Mouse (Mus musculus) heart, postnatal 14 days (tissue): ENCODE results near the gene Clrn3. TPM values are rescaled to one million over a fixed set of nuclear protein-coding genes. Genes with fewer than 3 reads are reported as not detected.
A peak's percentile ranks its signal among the peaks of the same experiment; 100 is the strongest.

Experiments
- DNase-seq, 2 experiments: peaks; one replicate each; pipeline ENCODE4 v3.0.0; 2021 to 2022
- intact Hi-C: fragments of 180-260 bp; cut with DNase I; formaldehyde crosslinking; loops from one replicate; pipeline ENCODE4 v1.15.1; 2025
- total RNA-seq, 2 experiments: library from RNA; stranded (reverse); gene quantifications; 2 replicates each; pipeline ENCODE4 v1.2.3; 2021

The Clrn3 gene
- total RNA-seq, 2 experiments from 2014 or later: not detected

- peak in 1 of 2 experiments; percentile 7 for DNase-seq
- intact Hi-C loops: loop anchor here (10.0 kb wide), 1 partner anchor 239 kb away; no protein-coding TSS in a partner anchor
Observed at GRCm38 (mm10) chr7:135495303-135495702, 33.2 kb downstream of the Clrn3 start.

- DNase-seq: no peak
- intact Hi-C loops: loop anchor here (10.0 kb wide), 1 partner anchor 244 kb away; no protein-coding TSS in a partner anchor
Observed at GRCm38 (mm10) chr7:135490500-135490886, 38.0 kb downstream of the Clrn3 start.

- DNase-seq: no peak
- intact Hi-C loops: loop anchor here (5.0 to 10.0 kb wide), 3 partner anchors 137 to 1685 kb away; no protein-coding TSS in a partner anchor
Observed at GRCm38 (mm10) chr7:135489724-135490499, 38.5 kb downstream of the Clrn3 start.

GRCm38 (mm10) chr7:135488214-135488810 is 40.1 kb downstream of the Clrn3 start:
- peak in 1 of 2 experiments; percentile 18 for DNase-seq
- intact Hi-C loops: loop anchor here (5.0 to 10.0 kb wide), 2 partner anchors 139 to 1684 kb away; no protein-coding TSS in a partner anchor

- peak; percentile 68 to 83 for DNase-seq
- intact Hi-C loops: loop anchor here (1.0 to 10.0 kb wide), 3 partner anchors 84 to 1683 kb away; no protein-coding TSS in a partner anchor
Observed at GRCm38 (mm10) chr7:135487423-135487822, 41.0 kb downstream of the Clrn3 start.

GRCm38 (mm10) chr7:135486645-135487382 is 41.6 kb downstream of the Clrn3 start:
- intact Hi-C loops: loop anchor here (1.0 to 10.0 kb wide), 3 partner anchors 84 to 1682 kb away; no protein-coding TSS in a partner anchor
- no peak for DNase-seq

- peak; percentile 11 to 33 for DNase-seq
- intact Hi-C loops: loop anchor here (5.0 to 10.0 kb wide), 2 partner anchors 141 to 1681 kb away; no protein-coding TSS in a partner anchor
Observed at GRCm38 (mm10) chr7:135485796-135486410, 42.6 kb downstream of the Clrn3 start.

GRCm38 (mm10) chr7:135485116-135485795 is 43.2 kb downstream of the Clrn3 start:
- intact Hi-C loops: loop anchor here (5.0 to 10.0 kb wide), 2 partner anchors 142 to 1680 kb away; no protein-coding TSS in a partner anchor
- DNase-seq: no peak

GRCm38 (mm10) chr7:135484341-135484740 is 44.1 kb downstream of the Clrn3 start:
- no peak for DNase-seq
- intact Hi-C loops: loop anchor here (10.0 kb wide), 1 partner anchor 1680 kb away; no protein-coding TSS in a partner anchor

- intact Hi-C loops: loop anchor here (10.0 kb wide), 1 partner anchor 1679 kb away; no protein-coding TSS in a partner anchor
- DNase-seq: no peak
Observed at GRCm38 (mm10) chr7:135483751-135484150, 44.7 kb downstream of the Clrn3 start.

GRCm38 (mm10) chr7:135481150-135481549 is 47.3 kb downstream of the Clrn3 start:
- intact Hi-C loops: loop anchor here (10.0 kb wide), 1 partner anchor 1676 kb away; no protein-coding TSS in a partner anchor

GRCm38 (mm10) chr7:135479912-135480311 is 48.5 kb downstream of the Clrn3 start:
- intact Hi-C loops: loop anchor here (10.0 kb wide), 1 partner anchor 1675 kb away; no protein-coding TSS in a partner anchor
- DNase-seq: no peak

More at GRCm38 (mm10) chr7:135481150-135481549, 47.3 kb downstream of the Clrn3 start:
- no peak for DNase-seq

- intact Hi-C loops: no loop called here
- peak in 1 of 2 experiments; percentile 5 for DNase-seq
Observed at GRCm38 (mm10) chr7:135479322-135479880, 49.1 kb downstream of the Clrn3 start.

GRCm38 (mm10) chr7:135477256-135477655 is 51.2 kb downstream of the Clrn3 start:
- DNase-seq: no peak
- intact Hi-C loops: no loop called here

GRCm38 (mm10) chr7:135475981-135476380 is 52.5 kb downstream of the Clrn3 start:
- no peak for DNase-seq
- intact Hi-C loops: no loop called here

- DNase-seq: no peak
- intact Hi-C loops: no loop called here
Observed at GRCm38 (mm10) chr7:135470319-135470718, 58.1 kb downstream of the Clrn3 start.

- intact Hi-C loops: no loop called here
- DNase-seq: no peak
Observed at GRCm38 (mm10) chr7:135468631-135469030, 59.8 kb downstream of the Clrn3 start.

GRCm38 (mm10) chr7:135465293-135465692 is 63.2 kb downstream of the Clrn3 start:
- no peak for DNase-seq
- intact Hi-C loops: loop anchor here (2.0 kb wide), 1 partner anchor 62 kb away; no protein-coding TSS in a partner anchor
